Mouse (Mus musculus): Measurements from ENCODE around the gene Scgb2b12. TPM values are rescaled to one million over a fixed set of nuclear protein-coding genes. Genes with fewer than 3 reads are reported as not detected.
"Not testable (repeated sequence)": the region's sequence is repeated elsewhere in the genome, so short reads cannot be mapped to it uniquely, and the experiment has no call there.

The Scgb2b12 gene
- polyA plus RNA-seq (2016; fragmentation: Nextera tagmentation; extraction: Ambion mirVana), result not detected in 2 replicates

- not testable (repeated sequence) for H3K27me3 ChIP-seq; H3K4me3 ChIP-seq; H3K9ac ChIP-seq (replicated peaks); H3K9me3 ChIP-seq; H3K36me3 ChIP-seq; H3K4me1 ChIP-seq; ATAC-seq (ENCODE audit: low FRiP score, low read depth); H3K4me2 ChIP-seq (replicated peaks); H3K27ac ChIP-seq (replicated peaks)
- 79% methylated on average over 1 of the region's 1 CpGs for WGBS
Measured at GRCm38 (mm10) chr7:32327145-32327544, at the start of gene Scgb2b12. TSS of gene Scgb2b12 (minus strand) at chr7:32327245.

GRCm38 (mm10) chr7:32333882-32334281 is 6.8 kb upstream of the Scgb2b12 start, which contains the start of gene Scgb1b12:
TSS of gene Scgb1b12 (plus strand) at chr7:32334182.
- H3K27me3 ChIP-seq; H3K27ac ChIP-seq (replicated peaks); H3K4me1 ChIP-seq; ATAC-seq (ENCODE audit: low FRiP score, low read depth); H3K4me2 ChIP-seq (replicated peaks); H3K9ac ChIP-seq (replicated peaks); H3K9me3 ChIP-seq; H3K4me3 ChIP-seq; H3K36me3 ChIP-seq: not testable (repeated sequence)
- 84% methylated on average over 2 of the region's 3 CpGs for whole genome bisulfite sequencing

Other genes with a start within 250 kb of the Scgb2b12 start
- gene Scgb1b10, start 226.4 kb downstream of the Scgb2b12 start, polyA plus RNA-seq (2016; fragmentation: Nextera tagmentation; extraction: Ambion mirVana), result not detected in 2 replicates
- not detected in 2 replicates for gene Scgb2b11, start 116.1 kb downstream of the Scgb2b12 start, polyA plus RNA-seq (2016; fragmentation: Nextera tagmentation; extraction: Ambion mirVana)
- gene Scgb1b11, start 104.4 kb downstream of the Scgb2b12 start, polyA plus RNA-seq (2016; fragmentation: Nextera tagmentation; extraction: Ambion mirVana), result not detected in 2 replicates
- gene Scgb1b12, start 6.9 kb upstream of the Scgb2b12 start, polyA plus RNA-seq (2016; fragmentation: Nextera tagmentation; extraction: Ambion mirVana), result not detected in 2 replicates
- gene Scgb1b29, start 114.3 kb upstream of the Scgb2b12 start, polyA plus RNA-seq (2016; fragmentation: Nextera tagmentation; extraction: Ambion mirVana), result not detected in 2 replicates